Mouse (Mus musculus): ENCODE data around the gene Pigg. TPM values are rescaled to one million over a fixed set of nuclear protein-coding genes. Genes with fewer than 3 reads are reported as not detected.

Gene Pigg
- total RNA-seq, 1 experiment from 2014 or later: 8.8 TPM

Other genes with a start within 250 kb of the Pigg start
- gene Mtf2, start 246.9 kb upstream of the Pigg start, total RNA-seq (2017): 114 and 119 TPM in 2 replicates
- 98.8 and 101 TPM in 2 replicates for gene Tmed5, start 180.0 kb upstream of the Pigg start, total RNA-seq (2017)
- 25.7 and 32.1 TPM in 2 replicates for gene Ccdc18, start 179.7 kb upstream of the Pigg start, total RNA-seq (2017)
- gene Dr1, start 43.7 kb upstream of the Pigg start, total RNA-seq (2017): 57.1 and 71.1 TPM in 2 replicates
- 0.14 TPM in 1 of 2 replicates, not detected in the other for gene Gm42517, start 55.3 kb downstream of the Pigg start, total RNA-seq (2017)
- gene Pde6b, start 75.8 kb downstream of the Pigg start, total RNA-seq (2017): not detected in 2 replicates
- 186 and 241 TPM in 2 replicates for gene Atp5k, start 121.8 kb downstream of the Pigg start, total RNA-seq (2017)
- 0.46 TPM in 1 of 2 replicates, not detected in the other for gene Mfsd7a, start 136.3 kb downstream of the Pigg start, total RNA-seq (2017)
- gene Pcgf3, start 148.6 kb downstream of the Pigg start, total RNA-seq (2017): 13.0 and 16.1 TPM in 2 replicates
- 0.27 TPM in 1 of 2 replicates, not detected in the other for gene Cplx1, start 237.4 kb downstream of the Pigg start, total RNA-seq (2017)

Measured in common myeloid progenitor, adult 5-6 weeks (primary cell).